Mouse (Mus musculus): ENCODE data around the gene Atp6v0e2. TPM values are rescaled to one million over a fixed set of nuclear protein-coding genes. Genes with fewer than 3 reads are reported as not detected.
A peak's percentile ranks its signal among the peaks of the same experiment; 100 is the strongest.

Atp6v0e2 gene
- polyA plus RNA-seq, 1 experiment, result 448 TPM

- DNase-seq (ENCODE audit: extremely low spot score in 1 of 2, low spot score in 1 of 2), result peak; percentile 73 to 89
These were observed 1.7 kb downstream of the Atp6v0e2 start for GRCm38 (mm10) chr6:48538841-48539737.

DNA sequence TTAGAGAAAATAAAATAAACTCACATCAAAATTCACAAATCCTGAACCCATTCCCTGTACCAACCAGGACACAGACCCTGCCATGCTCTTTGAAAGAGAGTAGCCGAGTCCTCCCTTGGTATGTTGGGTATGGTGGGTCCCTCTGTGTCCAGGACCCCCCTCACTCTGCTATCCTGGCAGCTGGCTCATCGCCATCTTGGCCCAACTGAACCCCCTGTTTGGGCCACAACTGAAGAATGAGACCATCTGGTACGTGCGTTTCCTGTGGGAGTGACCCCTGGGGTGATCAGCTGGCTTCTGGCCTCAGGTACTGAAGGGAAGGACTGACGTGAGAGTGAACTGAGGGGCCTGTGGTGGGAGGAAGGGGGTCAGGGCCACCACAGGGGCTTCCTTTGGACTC is 2.4 kb downstream of the Atp6v0e2 start:
- DNase-seq (ENCODE audit: extremely low spot score in 1 of 2, low spot score in 1 of 2), result no peak

- DNase-seq (ENCODE audit: extremely low spot score in 1 of 2, low spot score in 1 of 2), result no peak
These were observed 3.3 kb downstream of the Atp6v0e2 start for GRCm38 (mm10) chr6:48540721-48541120.

DNA sequence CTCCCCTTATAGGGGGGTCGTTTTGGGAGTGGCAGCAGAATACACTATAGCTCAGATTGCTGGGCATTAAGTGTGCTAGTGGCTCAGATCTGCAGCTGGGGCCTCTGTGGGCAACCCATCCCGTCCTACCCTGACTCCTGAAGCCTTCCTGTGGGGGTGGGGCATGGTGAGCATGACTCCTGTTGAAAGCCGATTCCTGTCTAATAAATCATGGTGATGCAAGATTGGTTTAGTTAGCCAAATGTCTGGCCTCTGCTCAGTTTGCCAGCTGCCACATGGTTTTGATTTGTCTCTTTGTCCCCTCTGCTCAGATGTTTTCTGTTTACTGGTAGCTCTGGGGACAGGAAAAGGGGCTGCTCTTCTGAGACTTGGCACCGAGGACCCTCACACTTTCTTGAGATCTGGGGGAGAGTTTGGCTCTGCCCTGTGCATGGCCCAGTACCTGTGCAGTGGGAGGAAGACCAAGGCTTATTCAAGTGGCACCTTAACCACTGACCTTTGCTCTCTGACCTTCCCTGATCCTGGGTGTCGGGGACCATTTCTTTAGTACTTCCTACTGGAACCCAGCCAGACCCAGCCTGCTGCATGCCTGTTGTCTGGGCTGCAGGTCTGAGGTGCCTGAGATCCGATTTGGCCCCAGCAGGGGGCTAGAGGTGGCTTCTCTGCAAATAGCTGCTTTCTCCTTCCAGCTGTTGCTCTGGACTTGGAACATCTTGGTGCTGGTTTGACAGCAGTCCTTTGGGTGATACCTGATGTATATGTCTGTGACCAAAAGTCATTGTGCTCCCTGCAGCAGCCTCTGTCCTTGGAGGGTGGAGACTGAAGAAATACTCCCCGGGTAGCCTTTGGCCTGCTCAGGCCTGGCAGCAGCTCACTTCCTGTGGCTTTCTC is 4.4 kb downstream of the Atp6v0e2 start:
- DNase-seq (ENCODE audit: extremely low spot score in 1 of 2, low spot score in 1 of 2), result no peak

GRCm38 (mm10) chr6:48542631-48543030 is 5.2 kb downstream of the Atp6v0e2 start:
- DNase-seq (ENCODE audit: extremely low spot score in 1 of 2, low spot score in 1 of 2), result no peak

DNA sequence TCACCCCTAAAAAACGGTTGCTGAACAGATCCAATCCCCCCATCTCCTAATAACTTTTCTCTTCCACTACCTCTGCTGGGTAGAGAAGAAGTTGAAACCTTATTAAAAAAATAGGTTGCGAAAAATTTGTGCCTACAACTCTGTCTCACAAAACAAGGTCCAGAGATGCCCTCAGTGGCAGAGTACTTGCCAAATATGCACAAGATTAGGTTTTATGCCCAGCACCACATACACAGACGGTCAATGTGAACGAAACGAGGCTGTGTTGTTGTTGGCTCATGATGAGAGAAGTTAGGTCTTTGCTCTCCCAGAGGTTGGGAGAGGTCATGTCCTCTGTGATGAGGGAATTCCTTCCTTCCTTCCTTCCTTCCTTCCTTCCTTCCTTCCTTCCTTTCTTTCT is 7.8 kb downstream of the Atp6v0e2 start:
- DNase-seq (ENCODE audit: extremely low spot score in 1 of 2, low spot score in 1 of 2), result no peak

DNA sequence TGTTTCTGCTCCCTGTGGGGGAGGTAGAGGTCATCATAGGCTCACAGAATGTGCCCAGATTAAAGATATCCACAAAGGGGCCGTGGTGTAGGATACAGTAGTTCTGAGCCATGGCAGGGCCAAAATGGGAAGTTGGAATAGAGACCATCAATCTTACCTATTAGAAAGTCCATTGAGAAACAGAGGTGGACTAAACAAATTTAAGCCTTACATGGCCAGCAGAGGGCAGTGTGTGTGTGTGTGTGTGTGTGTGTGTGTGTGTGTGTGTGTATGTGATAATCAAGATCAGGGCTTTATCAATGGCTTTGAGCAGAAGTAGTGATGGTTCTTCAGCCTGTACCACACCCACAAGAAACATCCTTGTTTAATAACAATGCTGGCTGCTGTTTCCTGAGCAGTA is 8.9 kb downstream of the Atp6v0e2 start:
- peak in 1 of 2 experiments; percentile 45 for DNase-seq (ENCODE audit: extremely low spot score in 1 of 2, low spot score in 1 of 2)

GRCm38 (mm10) chr6:48546858-48547257 is 9.4 kb downstream of the Atp6v0e2 start:
- no peak for DNase-seq (ENCODE audit: extremely low spot score in 1 of 2, low spot score in 1 of 2)

GRCm38 (mm10) chr6:48548314-48548713 is 10.9 kb downstream of the Atp6v0e2 start:
- DNase-seq (ENCODE audit: extremely low spot score in 1 of 2, low spot score in 1 of 2), result no peak

DNA sequence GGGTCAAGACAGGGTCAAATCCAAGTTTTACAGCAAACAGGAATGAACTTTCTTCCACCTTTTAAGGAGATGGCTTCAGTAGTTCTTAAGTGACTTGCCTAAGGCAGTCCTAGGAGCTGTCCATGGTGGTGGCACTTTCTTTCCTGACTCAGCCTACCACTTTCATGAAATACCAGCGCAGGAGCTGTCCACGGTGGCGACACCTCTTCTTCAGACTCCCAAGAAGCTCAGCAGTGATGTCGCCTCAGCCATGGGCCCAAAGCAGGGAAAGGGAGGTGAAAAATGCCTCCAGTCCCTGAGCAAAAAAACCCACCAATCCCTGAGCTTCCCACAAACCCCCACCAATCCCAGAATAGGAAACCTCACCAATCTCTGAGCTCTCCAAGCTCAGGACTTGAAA is 15.5 kb downstream of the Atp6v0e2 start:
- DNase-seq (ENCODE audit: extremely low spot score in 1 of 2, low spot score in 1 of 2), result no peak

DNA sequence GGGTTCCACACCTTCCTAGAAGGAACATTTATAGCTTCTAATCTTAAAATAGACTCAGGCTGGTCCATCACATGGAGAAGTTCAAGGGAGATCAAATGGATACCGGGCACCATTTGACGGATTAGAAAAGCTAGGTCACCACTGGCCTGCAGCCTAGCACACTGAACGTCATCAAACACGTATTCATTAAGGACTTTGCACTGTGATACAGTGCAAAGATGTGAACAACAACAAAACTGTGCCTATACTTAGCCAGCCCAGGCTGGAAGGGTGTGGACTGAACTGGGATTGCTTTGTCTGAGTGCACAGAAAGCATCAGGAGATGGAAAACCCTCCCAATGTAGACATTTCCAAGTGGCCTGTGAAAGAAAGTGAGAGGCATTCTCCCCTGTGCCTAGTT is 16.4 kb downstream of the Atp6v0e2 start:
- DNase-seq (ENCODE audit: extremely low spot score in 1 of 2, low spot score in 1 of 2), result no peak

DNA sequence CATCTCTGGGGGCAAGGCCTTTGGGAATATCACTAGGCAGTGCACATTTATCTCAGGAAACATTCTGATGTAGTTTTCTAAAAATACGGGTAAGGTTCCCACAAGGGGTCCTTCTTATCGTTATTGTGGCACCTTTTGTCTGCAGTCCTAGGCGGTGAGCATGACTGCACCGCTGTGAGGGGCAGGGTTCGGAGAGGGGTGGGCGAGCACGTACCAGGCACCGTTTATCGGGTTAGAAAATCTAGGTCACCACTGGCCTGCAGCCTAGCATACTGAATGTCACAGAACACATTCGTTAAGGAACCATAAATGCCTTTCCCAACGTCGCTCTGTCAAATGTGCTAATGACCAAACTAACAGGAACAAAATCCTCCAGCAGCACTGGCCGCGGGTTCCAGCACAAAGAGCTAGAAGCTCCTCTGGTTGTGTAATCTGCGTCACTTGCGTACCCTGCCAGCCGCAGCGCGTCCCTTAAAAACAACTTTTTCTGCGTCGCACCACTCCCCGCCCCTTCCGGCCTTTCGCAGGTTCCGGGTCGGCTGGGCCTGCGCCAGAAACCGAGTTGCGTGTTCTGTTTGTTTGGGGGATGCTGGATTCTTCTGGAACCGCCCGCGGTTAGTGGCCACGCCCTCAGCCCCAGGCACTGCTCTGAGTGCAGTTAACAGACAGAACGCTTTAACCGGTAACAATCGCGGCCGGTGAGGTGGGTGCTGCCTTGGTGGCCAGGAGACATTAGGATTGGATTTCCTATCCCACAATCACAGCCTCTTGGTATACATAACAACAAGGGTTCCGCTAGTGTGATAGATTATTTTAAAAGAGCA is 17.1 kb downstream of the Atp6v0e2 start, which contains the start of gene Lrrc61:
Lrrc61 (plus strand) TSS at position 517 of the 824 bp plus-strand sequence.
- peak; percentile 95 to 98 for DNase-seq (ENCODE audit: extremely low spot score in 1 of 2, low spot score in 1 of 2)

GRCm38 (mm10) chr6:48555104-48555890 is 17.9 kb downstream of the Atp6v0e2 start:
- peak; percentile 68 to 86 for DNase-seq (ENCODE audit: extremely low spot score in 1 of 2, low spot score in 1 of 2)

DNA sequence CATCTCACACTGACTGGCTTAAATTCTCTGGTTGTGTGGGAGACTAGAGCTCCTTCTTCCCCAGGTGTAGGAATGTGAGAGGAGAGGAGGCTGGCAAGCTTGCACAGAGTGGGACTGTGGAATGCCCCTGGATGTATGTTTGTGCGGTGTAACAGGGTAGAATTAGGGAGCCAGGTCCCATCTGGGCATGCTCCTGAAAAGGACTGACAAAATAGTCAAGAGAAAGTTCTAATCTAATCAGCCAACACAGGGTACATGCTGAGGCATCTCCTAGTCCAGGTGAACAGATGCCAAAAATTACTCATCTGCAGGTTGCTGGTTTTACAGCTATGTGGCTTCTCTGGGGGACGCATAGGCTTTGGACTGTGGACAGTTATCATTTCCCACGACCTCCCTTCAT is 18.5 kb downstream of the Atp6v0e2 start:
- DNase-seq (ENCODE audit: extremely low spot score in 1 of 2, low spot score in 1 of 2), result no peak

DNA sequence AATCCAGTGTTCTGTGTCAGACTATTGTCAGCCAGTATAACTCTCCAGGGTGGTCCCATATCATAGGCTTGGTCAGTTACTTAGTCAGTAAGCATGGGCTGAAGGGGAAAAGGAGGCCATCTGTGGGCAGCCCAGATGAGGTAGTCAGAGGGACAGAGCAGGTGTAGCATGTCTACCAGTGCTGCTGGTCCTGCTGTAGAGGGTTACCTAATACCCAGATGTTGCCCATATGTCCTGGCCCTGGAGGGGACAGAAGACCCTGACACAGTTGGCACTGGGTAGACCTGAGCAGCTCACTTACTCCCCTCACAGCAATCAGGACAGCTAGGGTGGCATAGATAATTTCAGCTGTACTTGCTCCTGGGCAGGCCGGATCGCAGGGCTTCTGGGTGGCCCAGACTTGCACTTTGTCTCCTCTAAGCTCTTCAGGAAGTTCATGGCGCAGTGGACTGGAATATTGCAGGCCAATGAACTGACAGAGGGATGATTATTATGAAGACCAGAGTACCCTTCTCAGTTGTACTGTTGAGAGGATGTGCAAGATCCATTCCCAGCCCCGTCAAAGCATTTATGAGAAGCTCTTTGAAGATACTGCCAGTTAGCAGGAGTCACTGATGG is 28.4 kb downstream of the Atp6v0e2 start:
- DNase-seq (ENCODE audit: extremely low spot score in 1 of 2, low spot score in 1 of 2), result no peak

DNA sequence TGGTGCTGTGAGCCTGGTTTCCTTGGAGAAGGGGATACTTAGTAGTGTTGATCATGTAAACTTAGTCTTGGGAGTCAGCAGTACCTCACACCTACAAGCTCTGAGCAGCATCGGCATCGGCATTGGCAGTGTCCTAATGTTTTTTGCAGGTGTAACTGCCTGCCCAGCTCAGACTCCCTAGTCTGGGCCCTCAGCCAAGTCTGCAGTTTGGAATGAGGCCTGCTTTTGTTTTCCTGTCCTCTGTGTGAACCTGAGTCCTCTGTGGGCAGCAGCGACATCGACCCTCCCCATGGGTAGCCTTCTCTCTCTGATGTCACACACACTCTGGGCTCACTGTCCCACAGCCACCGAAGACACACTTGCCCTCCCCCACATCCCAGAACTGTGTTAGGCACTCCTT is 28.9 kb downstream of the Atp6v0e2 start:
- DNase-seq (ENCODE audit: extremely low spot score in 1 of 2, low spot score in 1 of 2), result no peak

DNA sequence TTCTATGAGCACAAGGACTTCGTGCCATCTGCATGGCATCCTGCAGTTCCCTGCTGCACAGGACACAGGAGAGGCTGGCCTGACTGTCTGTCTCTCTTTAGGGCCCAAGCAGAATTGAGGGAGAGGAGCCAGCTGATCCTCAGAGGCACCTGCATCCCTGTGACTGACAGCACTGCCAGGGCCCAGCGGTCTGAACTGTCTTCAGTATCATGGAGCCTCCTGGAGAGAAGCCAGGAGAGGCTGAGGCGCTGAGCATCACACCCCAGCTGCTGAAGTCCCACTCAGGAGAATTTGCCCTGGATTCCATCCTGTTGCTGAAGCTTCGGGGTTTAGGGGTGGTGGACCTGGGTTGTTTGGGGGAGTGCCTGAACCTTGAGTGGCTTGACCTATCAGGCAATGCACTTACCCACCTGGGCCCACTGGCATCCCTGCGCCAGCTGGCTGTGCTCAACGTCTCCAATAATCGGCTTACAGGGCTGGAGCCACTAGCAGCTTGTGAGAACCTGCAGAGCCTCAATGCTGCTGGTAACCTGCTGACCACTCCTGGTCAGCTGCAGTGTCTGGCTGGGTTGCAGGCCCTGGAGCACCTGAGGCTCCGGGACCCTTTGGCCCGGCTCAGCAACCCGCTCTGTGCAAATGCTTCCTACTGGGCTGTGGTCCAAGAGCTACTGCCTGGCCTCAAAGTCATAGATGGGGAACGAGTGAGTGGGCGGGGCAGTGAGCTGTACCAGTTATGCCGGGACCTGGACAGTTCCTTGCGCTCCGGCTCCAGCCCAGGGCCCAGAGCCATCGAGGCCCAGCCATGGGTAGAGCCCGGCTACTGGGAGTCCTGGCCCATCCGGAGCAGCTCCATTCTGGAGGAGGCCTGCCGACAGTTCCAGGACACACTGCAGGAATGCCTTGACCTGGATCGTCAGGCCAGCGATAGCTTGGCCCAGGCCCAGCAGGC is 30.9 kb downstream of the Atp6v0e2 start:
- no peak for DNase-seq (ENCODE audit: extremely low spot score in 1 of 2, low spot score in 1 of 2)

Measured in frontal cortex, adult 2 months (tissue).